Mouse (Mus musculus): Measurements from ENCODE around the gene Zfp457.
"Not testable (repeated sequence)": the region's sequence is repeated elsewhere in the genome, so short reads cannot be mapped to it uniquely, and the experiment has no call there.

The Zfp457 gene

GRCm38 (mm10) chr13:67305822-67306672 is at the start of gene Zfp457:
TSS of gene Zfp457 (minus strand) at chr13:67306485.
- peak; percentile 87 for DNase-seq (ENCODE audit: low spot score)

- no peak for DNase-seq (ENCODE audit: low spot score)
Observed at GRCm38 (mm10) chr13:67351854-67352253, 45.6 kb upstream of the Zfp457 start.

- DNase-seq (ENCODE audit: low spot score) = no peak
Observed at GRCm38 (mm10) chr13:67343422-67343821, 37.1 kb upstream of the Zfp457 start.

GRCm38 (mm10) chr13:67332877-67333276 is 26.6 kb upstream of the Zfp457 start:
- no peak for DNase-seq (ENCODE audit: low spot score)

GRCm38 (mm10) chr13:67332019-67332724 is 25.9 kb upstream of the Zfp457 start, which contains the start of gene Zfp595:
TSS of gene Zfp595 (minus strand) at chr13:67332570.
- peak; percentile 84 for DNase-seq (ENCODE audit: low spot score)

- DNase-seq (ENCODE audit: low spot score) = no peak
Observed at GRCm38 (mm10) chr13:67306718-67307117, 433 bp upstream of the Zfp457 start.

- no peak for DNase-seq (ENCODE audit: low spot score)
Observed at GRCm38 (mm10) chr13:67278314-67278713, 28.0 kb downstream of the Zfp457 start, which contains the start of gene Zfp458. TSS of gene Zfp458 (minus strand) at chr13:67278466.

GRCm38 (mm10) chr13:67269383-67270065 is 36.8 kb downstream of the Zfp457 start:
- DNase-seq (ENCODE audit: low spot score) = not testable (repeated sequence)

- DNase-seq (ENCODE audit: low spot score) = peak; percentile 86
Observed at GRCm38 (mm10) chr13:67268568-67269369, 37.5 kb downstream of the Zfp457 start.
